Mouse (Mus musculus) heart, embryonic 11.5 days (tissue): ENCODE results near the gene Rasgrp1. TPM values are rescaled to one million over a fixed set of nuclear protein-coding genes. Genes with fewer than 3 reads are reported as not detected.

Experiments used
- ATAC-seq: fragments of 200-750 bp; cut with Nextera tagmentation; replicated peaks from 2 replicates; pipeline ENCODE4 v1.8.0; 2017; ENCODE audit warnings: moderate library complexity; ENCODE audit not compliant: insufficient number of reproducible peaks, low FRiP score, low TSS enrichment
- H3K27ac ChIP-seq: fragments of 300-500 bp; sonication (generic); 2 replicates; pipeline ENCODE4 v1.5.1; 2014; ENCODE audit warnings: mild to moderate bottlenecking, low read depth, low read length
- H3K27me3 ChIP-seq: fragments of 300-500 bp; sonication (generic); 2 replicates; pipeline ENCODE4 v1.6.1; 2014; ENCODE audit warnings: mild to moderate bottlenecking, low read length, mixed read lengths; ENCODE audit not compliant: control insufficient read depth, insufficient read depth
- H3K36me3 ChIP-seq: fragments of 300-500 bp; sonication (generic); 2 replicates; pipeline ENCODE4 v1.6.1; 2014; ENCODE audit warnings: mild to moderate bottlenecking, low read length, moderate library complexity, mixed read lengths; ENCODE audit not compliant: control insufficient read depth, insufficient read depth
- H3K4me1 ChIP-seq: fragments of 300-500 bp; sonication (generic); 2 replicates; pipeline ENCODE4 v1.6.1; 2014; ENCODE audit warnings: low read length; ENCODE audit not compliant: control insufficient read depth, insufficient read depth
- H3K4me2 ChIP-seq: fragments of 300-500 bp; sonication (generic); 2 replicates; pipeline ENCODE4 v1.6.1; 2014; ENCODE audit warnings: mild to moderate bottlenecking, moderate library complexity
- H3K4me3 ChIP-seq: fragments of 300-500 bp; sonication (generic); 2 replicates; pipeline ENCODE4 v1.5.1; 2014; ENCODE audit warnings: low read depth, low read length
- H3K9ac ChIP-seq: fragments of 300-500 bp; sonication (generic); 2 replicates; pipeline ENCODE4 v1.6.1; 2014; ENCODE audit warnings: mild to moderate bottlenecking, low read depth, low read length, moderate library complexity
- H3K9me3 ChIP-seq: fragments of 300-500 bp; sonication (generic); replicated peaks from 2 replicates; pipeline ENCODE4 v1.6.1; 2016; ENCODE audit warnings: low read length; ENCODE audit not compliant: control insufficient read depth
- WGBS: fragments of 180-500 bp; shearing (Covaris S2); extraction: QIAGEN DNeasy Blood & Tissue Kit; methylation state at CpG from one replicate; pipeline ENCODE4 v1.1.7; 2014; ENCODE audit not compliant: insufficient replicate concordance; 5-methylcytosine and 5-hydroxymethylcytosine counted together
- polyA plus RNA-seq: library from polyadenylated mRNA; unstranded; fragments of >200 nt; fragmentation: Nextera tagmentation; extraction: Ambion mirVana; gene quantifications from 2 replicates; pipeline ENCODE4 v1.2.1, GENCODE M21; 2014

Gene Rasgrp1
- polyA plus RNA-seq, 1 experiment from 2014 or later = 0.13 TPM

- no peak overlapping the region for H3K4me2 ChIP-seq
- no peaks in the 10 kb centered on the region for H3K9me3 ChIP-seq
- H3K4me1 ChIP-seq = no peaks in the 10 kb centered on the region
- no peak for ATAC-seq
- H3K9ac ChIP-seq = no peak overlapping the region
- H3K27me3 ChIP-seq = no peaks in the 10 kb centered on the region
- no peak overlapping the region for H3K4me3 ChIP-seq
- WGBS = 88% methylated on average over 5 of the region's 5 CpGs
- no peaks in the 10 kb centered on the region for H3K36me3 ChIP-seq
- no peak overlapping the region for H3K27ac ChIP-seq
Observed at GRCm38 (mm10) chr2:117313586-117314235, 29.1 kb downstream of the Rasgrp1 start.

GRCm38 (mm10) chr2:117312441-117312895 lies 30.3 kb downstream of the Rasgrp1 start:
- WGBS = 70% methylated on average over 7 of the region's 7 CpGs
- no peaks in the 10 kb centered on the region for H3K27me3 ChIP-seq
- H3K4me3 ChIP-seq = no peak overlapping the region
- H3K9me3 ChIP-seq = no peaks in the 10 kb centered on the region
- H3K27ac ChIP-seq = no peak overlapping the region
- no peak overlapping the region for H3K4me2 ChIP-seq
- no peaks in the 10 kb centered on the region for H3K4me1 ChIP-seq
- H3K36me3 ChIP-seq = no peaks in the 10 kb centered on the region
- ATAC-seq = no peak
- H3K9ac ChIP-seq = no peak overlapping the region

GRCm38 (mm10) chr2:117312030-117312429 lies 30.8 kb downstream of the Rasgrp1 start:
- H3K27ac ChIP-seq = no peak overlapping the region
- no peaks in the 10 kb centered on the region for H3K9me3 ChIP-seq
- ATAC-seq = no peak
- H3K4me1 ChIP-seq = no peaks in the 10 kb centered on the region
- no peak overlapping the region for H3K4me2 ChIP-seq
- no peaks in the 10 kb centered on the region for H3K36me3 ChIP-seq
- H3K4me3 ChIP-seq = no peak overlapping the region
- no peak overlapping the region for H3K9ac ChIP-seq
- WGBS = 44% methylated on average over 2 of the region's 2 CpGs
- H3K27me3 ChIP-seq = no peaks in the 10 kb centered on the region

GRCm38 (mm10) chr2:117311349-117311748 lies 31.5 kb downstream of the Rasgrp1 start:
- no peaks in the 10 kb centered on the region for H3K9me3 ChIP-seq
- WGBS = 69% methylated on average over 1 of the region's 1 CpGs
- H3K9ac ChIP-seq = no peak overlapping the region
- no peak overlapping the region for H3K4me3 ChIP-seq
- H3K4me2 ChIP-seq = no peak overlapping the region
- no peaks in the 10 kb centered on the region for H3K4me1 ChIP-seq
- H3K27ac ChIP-seq = no peak overlapping the region
- no peaks in the 10 kb centered on the region for H3K36me3 ChIP-seq
- no peak for ATAC-seq
- no peaks in the 10 kb centered on the region for H3K27me3 ChIP-seq

- 77% methylated on average over 2 of the region's 2 CpGs for WGBS
- H3K27me3 ChIP-seq = no peaks in the 10 kb centered on the region
Observed at GRCm38 (mm10) chr2:117309046-117309445, 33.8 kb downstream of the Rasgrp1 start.

GRCm38 (mm10) chr2:117307959-117308358 lies 34.8 kb downstream of the Rasgrp1 start:
- Histone ChIP-seq H3K9me3 (no peaks in the 10 kb centered on the region), H3K9ac (no peak overlapping the region), H3K27ac (no peak overlapping the region), H3K4me2 (no peak overlapping the region), H3K4me3 (no peak overlapping the region), H3K36me3 (no peaks in the 10 kb centered on the region), H3K4me1 (no peaks in the 10 kb centered on the region), H3K27me3 (no peaks in the 10 kb centered on the region)
- 87% methylated on average over 3 of the region's 3 CpGs for WGBS
- ATAC-seq = no peak

More at GRCm38 (mm10) chr2:117309046-117309445, 33.8 kb downstream of the Rasgrp1 start:
- H3K4me2 ChIP-seq = no peak overlapping the region
- H3K9me3 ChIP-seq = no peaks in the 10 kb centered on the region
- no peak for ATAC-seq
- H3K4me3 ChIP-seq = no peak overlapping the region
- no peak overlapping the region for H3K27ac ChIP-seq
- H3K9ac ChIP-seq = no peak overlapping the region
- no peaks in the 10 kb centered on the region for H3K4me1 ChIP-seq
- no peaks in the 10 kb centered on the region for H3K36me3 ChIP-seq

GRCm38 (mm10) chr2:117304941-117305340 lies 37.9 kb downstream of the Rasgrp1 start:
- Histone ChIP-seq H3K4me2 (no peak overlapping the region), H3K4me1 (no peaks in the 10 kb centered on the region)

GRCm38 (mm10) chr2:117303391-117304350 lies 39.1 kb downstream of the Rasgrp1 start:
- Histone ChIP-seq H3K36me3 (no peaks in the 10 kb centered on the region), H3K4me2 (no peak overlapping the region), H3K27ac (no peak overlapping the region), H3K4me3 (no peak overlapping the region), H3K4me1 (no peaks in the 10 kb centered on the region), H3K9ac (no peak overlapping the region), H3K27me3 (no peaks in the 10 kb centered on the region), H3K9me3 (no peaks in the 10 kb centered on the region)
- 86% methylated on average over 12 of the region's 12 CpGs for WGBS
- ATAC-seq = no peak

More at GRCm38 (mm10) chr2:117304941-117305340, 37.9 kb downstream of the Rasgrp1 start:
- Histone ChIP-seq H3K9me3 (no peaks in the 10 kb centered on the region), H3K9ac (no peak overlapping the region), H3K27me3 (no peaks in the 10 kb centered on the region), H3K27ac (no peak overlapping the region), H3K36me3 (no peaks in the 10 kb centered on the region), H3K4me3 (no peak overlapping the region)
- no peak for ATAC-seq
- 84% methylated on average over 5 of the region's 5 CpGs for WGBS
